13 mouse cellular contexts compared by ENCODE assay signal in genomic region chr5:29854376-29854775, GRCm38 (mm10).
A peak's percentile ranks its signal among the peaks of the same experiment; 100 is the strongest.
DNase-seq lines count a peak whose midpoint lies in the region; ATAC-seq and TF ChIP-seq lines count a peak whose summit lies in the region.
"Had no signal": no experiment of that assay in that cellular context is flagged by ENCODE, and none has a peak within 500 bp of the region (broad histone marks: within the 10 kb centered on the region; RNA-seq: fewer than 3 reads in every experiment).

No protein-coding gene starts in this region.

- 3% methylated on average over 5 of the region's 5 CpGs for WGBS in bone marrow, adult 2 months

- intact Hi-C loops in heart, postnatal 14 days (cut with DNase I) = loop anchor here (5.0 kb wide), 1 partner anchor 93 kb away; no protein-coding TSS in a partner anchor
- intact Hi-C loops in left cerebral cortex, postnatal 10 days (cut with DNase I) = no loop called here

- DNase-seq in heart, adult 9 months (ENCODE audit: low spot score in 2 of 2) = peak; percentile 19 to 55
- DNase-seq in heart, postnatal 14 days = no peak
- peak; percentile 23 for DNase-seq in 3T3-L1 (ENCODE audit: low read depth, low spot score)
- no peak for DNase-seq in right cerebral cortex, postnatal 4 days
- DNase-seq in left cerebral cortex, postnatal 10 days (ENCODE audit: extremely low spot score in 1 of 2, low spot score in 2 of 2) = no peak
- DNase-seq: cerebellum, adult 11 months; thymus, postnatal 25 days had no signal

- TF ChIP-seq CTCF in bone marrow, adult 2 months (IDR thresholded peaks at IDR 0.05; ENCODE audit: control insufficient read depth, insufficient read depth, low read length) = no peak

- peaks cover 5% of the 10 kb centered on the region; the same call in 1 of the 2 replicates for H3K4me1 ChIP-seq in bone marrow, adult 2 months (ENCODE audit: control insufficient read depth, insufficient read depth, low read length)
- H3K4me1 ChIP-seq: heart, embryonic 12.5 days; hindbrain, embryonic 15.5 days; kidney, embryonic 15.5 days; limb, embryonic 12.5 days had no signal

- peak; percentile 88 for ATAC-seq in megakaryocyte, adult 5-6 weeks (ENCODE audit: poor library complexity, severe bottlenecking)

- peak overlapping the region; percentile 38; the same call in 1 of the 2 replicates for H3K27ac ChIP-seq in bone marrow, adult 2 months (ENCODE audit: control insufficient read depth, insufficient read depth, low read depth, low read length, poor library complexity)
- H3K27ac ChIP-seq: hindbrain, embryonic 15.5 days; kidney, embryonic 15.5 days; limb, embryonic 12.5 days had no signal

- TF ChIP-seq POLR2A in bone marrow, adult 2 months (IDR thresholded peaks at IDR 0.05; ENCODE audit: borderline replicate concordance, control insufficient read depth, low read depth, low read length) = no peak

- H3K4me3 ChIP-seq in bone marrow, adult 2 months (replicated peaks; ENCODE audit: control insufficient read depth, low read depth, low read length) = peak overlapping the region; percentile 20
- H3K4me3 ChIP-seq: heart, embryonic 12.5 days; hindbrain, embryonic 15.5 days; kidney, embryonic 15.5 days; limb, embryonic 12.5 days had no signal

Comparison
In these comparisons a context has a peak if more than half of its experiments do, and no peak if none do; other contexts are left out.
1. DNase-seq: peak in heart, adult 9 months (2 of 2) and 3T3-L1 (single experiment); none in heart, postnatal 14 days (0 of 2), right cerebral cortex, postnatal 4 days (single experiment) and left cerebral cortex, postnatal 10 days (0 of 2).